28 mouse cellular contexts compared by ENCODE assay signal in genomic region chr3:106875626-106876025, GRCm38 (mm10). TPM values are rescaled to one million over a fixed set of nuclear protein-coding genes. Genes with fewer than 3 reads are reported as not detected.
DNase-seq lines count a peak whose midpoint lies in the region; TF ChIP-seq lines count a peak whose summit lies in the region.
"Had no signal": no experiment of that assay in that cellular context is flagged by ENCODE, and none has a peak within 500 bp of the region (broad histone marks: within the 10 kb centered on the region; RNA-seq: fewer than 3 reads in every experiment).

No protein-coding gene starts in this region.

- no peaks in the 10 kb centered on the region for H3K79me3 ChIP-seq in C2C12 (ENCODE audit: low read depth)

- intact Hi-C loops in left cerebral cortex, adult 2 months (cut with DNase I): no loop called here

- no peak overlapping the region for H3ac ChIP-seq in C2C12 (ENCODE audit: control insufficient read depth, insufficient read length, low read depth)
- H3ac ChIP-seq in myocyte (ENCODE audit: control insufficient read depth, insufficient read length): no peak overlapping the region

- no peak for TF ChIP-seq CTCF in left cerebral cortex, adult 2 months (IDR thresholded peaks at IDR 0.05)
- no peak for TF ChIP-seq CTCF in C2C12 (IDR thresholded peaks at IDR 0.05; ENCODE audit: control insufficient read depth, insufficient read depth, insufficient read length)

- H3K36me3 ChIP-seq in C2C12 (ENCODE audit: control insufficient read depth, insufficient read depth) (no peaks in the 10 kb centered on the region), myocyte (ENCODE audit: control insufficient read depth, insufficient read depth) (no peaks in the 10 kb centered on the region)
- H3K36me3 ChIP-seq: lung, embryonic 15.5 days; neural tube, embryonic 12.5 days had no signal

- peak overlapping the region; percentile 31 for H3K4me2 ChIP-seq in myocyte (ENCODE audit: low read depth)
- H3K4me2 ChIP-seq: heart, embryonic 11.5 days; lung, embryonic 15.5 days; midbrain, embryonic 11.5 days; neural tube, embryonic 12.5 days had no signal

- no peak for TF ChIP-seq POLR2A in myocyte (IDR thresholded peaks at IDR 0.05; ENCODE audit: insufficient read length, low read depth)

- DNase-seq in frontal cortex, adult 2 months (ENCODE audit: extremely low spot score in 1 of 2, low spot score in 1 of 2): peak; percentile 11 to 62
- no peak for DNase-seq in frontal cortex, postnatal 25 days (ENCODE audit: low spot score in 2 of 2)
- DNase-seq in left cerebral cortex, adult 18-20 months (ENCODE audit: low spot score in 2 of 2): peak; percentile 23 to 33
- no peak for DNase-seq in left cerebral cortex, adult 2 months (ENCODE audit: extremely low spot score in 1 of 2, low spot score in 2 of 2)
- DNase-seq in kidney, postnatal 14 days: no peak
- DNase-seq: adrenal gland, adult 8-10 months; cerebellum, adult 9-10 months; heart, postnatal 10 days; kidney, adult 11 months; thymus, postnatal 14 days had no signal

- no peaks in the 10 kb centered on the region for H3K27me3 ChIP-seq in C2C12 (ENCODE audit: control insufficient read depth, insufficient read depth, insufficient read length)
- H3K27me3 ChIP-seq in myocyte (ENCODE audit: control insufficient read depth, insufficient read depth, insufficient read length): no peaks in the 10 kb centered on the region
- H3K27me3 ChIP-seq: lung, embryonic 15.5 days; neural tube, embryonic 12.5 days; Patski had no signal

- H3K79me2 ChIP-seq in C2C12 (ENCODE audit: control insufficient read depth, insufficient read depth): no peaks in the 10 kb centered on the region
- no peaks in the 10 kb centered on the region for H3K79me2 ChIP-seq in myocyte (ENCODE audit: control insufficient read depth, insufficient read depth)

- H3K4me3 ChIP-seq in left cerebral cortex, adult 2 months: no peak overlapping the region
- no peak overlapping the region for H3K4me3 ChIP-seq in C2C12 (ENCODE audit: insufficient read depth, poor library complexity, severe bottlenecking)
- H3K4me3 ChIP-seq in myocyte: no peak overlapping the region
- H3K4me3 ChIP-seq: lung, embryonic 15.5 days; neural tube, embryonic 12.5 days had no signal

- no peak overlapping the region for H3K27ac ChIP-seq in left cerebral cortex, adult 2 months
- H3K27ac ChIP-seq: liver, embryonic 14.5 days; lung, embryonic 15.5 days; neural tube, embryonic 12.5 days had no signal

TF ChIP-seq in C2C12, 6 proteins besides CTCF, POLR2A, EP300 and RAD21:
- peak; percentile 62 for TF ChIP-seq MYOD1 (IDR thresholded peaks at IDR 0.05; ENCODE audit: control insufficient read depth, insufficient read length, low read depth)
- no peak for TF ChIP-seq USF1 (IDR thresholded peaks at IDR 0.05; ENCODE audit: low read depth)

TF ChIP-seq in myocyte, 11 proteins besides CTCF, POLR2A, EP300 and RAD21:
- TF ChIP-seq MAX (IDR thresholded peaks at IDR 0.05; ENCODE audit: low read depth) (no peak), MYOD1 (IDR thresholded peaks at IDR 0.05; ENCODE audit: control insufficient read depth in 1 of 3, insufficient read length in 2 of 3, low read depth in 2 of 3) (peak in 1 of 3 experiments; percentile 43)

RNA-seq across cellular contexts. Expression of gene Olfr266, which starts 49.5 kb away (rescaled TPM):
- polyA plus RNA-seq in frontal cortex, adult 2 months (2012; rRNA removed): 0.08 TPM in 1 of 2 replicates, not detected in the other
- not detected for total RNA-seq in left cerebral cortex, adult 18-20 months (2021)
- not detected for total RNA-seq in left cerebral cortex, adult 2 months (2021)
- not detected for polyA plus RNA-seq in C2C12 (2012; fragmentation: generic; extraction: Trizol)
- polyA plus RNA-seq in myocyte (2012; fragmentation: generic; extraction: Trizol): not detected
- total RNA-seq: adrenal gland, adult 8-10 months; gastrocnemius, adult 8-10 months; granulocyte monocyte progenitor cell, adult 5-6 weeks; heart, postnatal 10 days; layer of hippocampus, postnatal 10 days had no signal
- polyA plus RNA-seq: cortical plate, adult 2 months; embryonic facial prominence, embryonic 11.5 days; forebrain, embryonic 14.5 days; heart, embryonic 11.5 days; hindbrain, embryonic 11.5 days; kidney, embryonic 16.5 days; limb, embryonic 14.5 days; liver, embryonic 14.5 days; lung, embryonic 15.5 days; midbrain, embryonic 11.5 days; neural tube, embryonic 12.5 days; Patski; testis, adult 2 months had no signal

Comparison
In these comparisons a context has a peak if more than half of its experiments do, and no peak if none do; other contexts are left out.
1. DNase-seq: peak in frontal cortex, adult 2 months (2 of 2) and left cerebral cortex, adult 18-20 months (2 of 2); none in frontal cortex, postnatal 25 days (0 of 2), left cerebral cortex, adult 2 months (0 of 2) and kidney, postnatal 14 days (single experiment).